Mouse (Mus musculus): ENCODE results near the gene Ipcef1.

DNA sequence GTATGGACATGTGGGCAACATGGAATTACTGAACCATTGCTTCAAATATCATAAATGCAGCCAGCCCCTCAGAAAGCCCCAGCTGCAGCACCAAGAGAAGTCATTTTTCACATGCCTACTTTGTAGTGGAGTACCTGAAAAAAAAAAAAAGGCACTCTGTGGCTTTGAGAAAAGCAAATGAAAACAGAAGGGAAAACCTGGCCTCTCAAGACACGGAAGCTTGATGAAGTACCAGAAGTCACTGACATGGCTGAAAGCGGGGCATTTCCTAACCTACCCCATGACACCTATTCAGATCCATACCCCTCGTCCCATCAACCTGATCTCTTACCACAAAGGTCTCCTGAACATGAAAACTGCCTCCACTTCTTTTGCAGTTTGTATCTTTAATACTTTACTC, 55.4 kb downstream of the Ipcef1 start:
- TF ChIP-seq CTCF (IDR thresholded peaks at IDR 0.05) (no peak), EP300 (IDR thresholded peaks at IDR 0.05) (no peak)
